Mouse (Mus musculus): Measurements from ENCODE around the gene Ccdc125. TPM values are rescaled to one million over a fixed set of nuclear protein-coding genes. Genes with fewer than 3 reads are reported as not detected.
A peak's percentile ranks its signal among the peaks of the same experiment; 100 is the strongest.
"Not testable (repeated sequence)": the region's sequence is repeated elsewhere in the genome, so short reads cannot be mapped to it uniquely, and the experiment has no call there.

Gene Ccdc125
- polyA plus RNA-seq, 1 experiment from 2014 or later: 7.0 TPM

DNA sequence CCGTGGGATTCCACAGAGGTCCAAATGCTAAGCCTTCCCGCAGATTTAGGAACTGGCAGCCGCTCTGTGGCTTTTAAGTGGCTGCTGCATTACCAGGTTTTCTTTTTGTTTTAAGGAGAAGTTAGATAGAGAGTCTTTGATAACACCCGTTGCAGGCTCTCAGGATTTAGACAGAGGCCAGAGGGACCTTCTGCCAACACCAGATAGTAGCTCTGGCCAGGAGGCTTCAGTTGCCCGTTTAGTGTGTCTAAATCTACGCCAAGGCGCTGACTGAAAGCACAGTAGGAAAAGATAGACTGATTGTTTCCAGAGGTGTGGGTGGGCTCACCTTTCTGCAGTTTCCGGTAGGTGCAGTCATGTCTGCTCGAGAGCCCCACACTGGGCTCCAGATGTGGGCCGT lies 55.7 kb downstream of the Ccdc125 start:
- no peaks in the 10 kb centered on the region for H3K27me3 ChIP-seq (ENCODE audit: insufficient read depth, low read length)
- no peak for DNase-seq
- peak; percentile 75 for TF ChIP-seq EP300 (IDR thresholded peaks at IDR 0.05; ENCODE audit: low read depth)
- no peak for TF ChIP-seq CTCF (IDR thresholded peaks at IDR 0.05; ENCODE audit: low read depth)
- peaks cover 15% of the 10 kb centered on the region for H3K36me3 ChIP-seq (replicated peaks; ENCODE audit: insufficient read depth, low read length)
- H3K4me3 ChIP-seq (ENCODE audit: low read depth, low read length): no peak overlapping the region
- no peaks in the 10 kb centered on the region for H3K9me3 ChIP-seq (ENCODE audit: low read length)
- 0 out of 2 replicates have a peak, but pooled peaks have one; percentile 45 for ATAC-seq
- 58% methylated on average over 10 of the region's 10 CpGs for WGBS (ENCODE audit: insufficient replicate concordance)
- H3K4me1 ChIP-seq (ENCODE audit: insufficient read depth): peaks cover 8% of the 10 kb centered on the region
- H3K27ac ChIP-seq (ENCODE audit: low read depth): no peak overlapping the region
- H3K4me2 ChIP-seq (ENCODE audit: low read depth, low read length): no peak overlapping the region
- H3K9ac ChIP-seq (replicated peaks): no peak overlapping the region

DNA sequence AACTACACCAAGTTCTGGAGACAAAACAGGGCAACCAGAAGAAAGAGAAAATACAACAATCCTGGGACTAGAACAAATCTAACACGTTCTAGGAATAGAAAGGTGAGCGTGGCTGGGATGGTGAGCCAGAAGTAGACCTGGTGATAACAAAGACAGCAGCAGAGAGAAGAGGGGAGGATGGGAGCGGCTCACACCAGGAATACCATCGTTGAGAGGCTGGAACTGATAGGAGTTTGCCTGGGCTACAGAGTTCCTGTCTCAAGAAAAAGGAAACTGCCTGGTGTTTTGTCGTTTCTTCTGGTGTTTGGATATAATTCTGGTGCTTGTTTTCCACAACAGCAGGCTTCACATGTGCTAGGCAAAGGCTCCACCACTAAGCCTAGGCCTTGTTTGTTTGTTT lies 58.6 kb downstream of the Ccdc125 start:
- no peaks in the 10 kb centered on the region for H3K27me3 ChIP-seq (ENCODE audit: insufficient read depth, low read length)
- H3K4me3 ChIP-seq (ENCODE audit: low read depth, low read length): no peak overlapping the region
- H3K9me3 ChIP-seq (ENCODE audit: low read length): no peaks in the 10 kb centered on the region
- DNase-seq: no peak
- TF ChIP-seq EP300 (IDR thresholded peaks at IDR 0.05; ENCODE audit: low read depth) (no peak), CTCF (IDR thresholded peaks at IDR 0.05; ENCODE audit: low read depth) (no peak)
- peaks cover 12% of the 10 kb centered on the region for H3K4me1 ChIP-seq (ENCODE audit: insufficient read depth)
- H3K9ac ChIP-seq (replicated peaks): no peak overlapping the region
- ATAC-seq: no peak
- no peak overlapping the region for H3K4me2 ChIP-seq (ENCODE audit: low read depth, low read length)
- no peak overlapping the region for H3K27ac ChIP-seq (ENCODE audit: low read depth)
- 81% methylated on average over 5 of the region's 5 CpGs for WGBS (ENCODE audit: insufficient replicate concordance)
- peaks cover 11% of the 10 kb centered on the region for H3K36me3 ChIP-seq (replicated peaks; ENCODE audit: insufficient read depth, low read length)

DNA sequence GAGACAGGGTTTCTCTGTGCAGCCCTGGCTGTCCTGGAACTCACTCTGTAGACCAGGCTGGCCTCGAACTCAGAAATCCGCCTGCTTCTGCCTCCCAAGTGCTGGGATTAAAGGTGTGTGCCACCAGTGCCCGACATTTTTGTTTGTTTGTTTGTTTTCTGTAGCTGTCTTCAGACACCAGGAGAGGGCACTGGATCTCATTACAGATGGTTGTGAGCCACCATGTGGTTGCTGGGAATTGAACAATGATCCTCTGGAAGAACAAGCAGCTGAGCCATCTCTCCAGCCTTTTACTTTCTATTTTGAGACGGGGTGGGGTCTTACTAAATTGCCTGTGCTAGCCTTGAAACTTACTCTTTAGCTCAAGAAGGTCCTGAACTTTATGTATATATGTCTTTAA lies 59.0 kb downstream of the Ccdc125 start:
- Histone ChIP-seq H3K4me1 (ENCODE audit: insufficient read depth) (peaks cover 12% of the 10 kb centered on the region), H3K36me3 (replicated peaks; ENCODE audit: insufficient read depth, low read length) (peaks cover 11% of the 10 kb centered on the region)
- WGBS (ENCODE audit: insufficient replicate concordance): 91% methylated on average over 4 of the region's 4 CpGs
- not testable (repeated sequence) for H3K4me3 ChIP-seq (ENCODE audit: low read depth, low read length); H3K9ac ChIP-seq (replicated peaks); DNase-seq; H3K9me3 ChIP-seq (ENCODE audit: low read length); H3K27ac ChIP-seq (ENCODE audit: low read depth); ATAC-seq; H3K4me2 ChIP-seq (ENCODE audit: low read depth, low read length); H3K27me3 ChIP-seq (ENCODE audit: insufficient read depth, low read length)

DNA sequence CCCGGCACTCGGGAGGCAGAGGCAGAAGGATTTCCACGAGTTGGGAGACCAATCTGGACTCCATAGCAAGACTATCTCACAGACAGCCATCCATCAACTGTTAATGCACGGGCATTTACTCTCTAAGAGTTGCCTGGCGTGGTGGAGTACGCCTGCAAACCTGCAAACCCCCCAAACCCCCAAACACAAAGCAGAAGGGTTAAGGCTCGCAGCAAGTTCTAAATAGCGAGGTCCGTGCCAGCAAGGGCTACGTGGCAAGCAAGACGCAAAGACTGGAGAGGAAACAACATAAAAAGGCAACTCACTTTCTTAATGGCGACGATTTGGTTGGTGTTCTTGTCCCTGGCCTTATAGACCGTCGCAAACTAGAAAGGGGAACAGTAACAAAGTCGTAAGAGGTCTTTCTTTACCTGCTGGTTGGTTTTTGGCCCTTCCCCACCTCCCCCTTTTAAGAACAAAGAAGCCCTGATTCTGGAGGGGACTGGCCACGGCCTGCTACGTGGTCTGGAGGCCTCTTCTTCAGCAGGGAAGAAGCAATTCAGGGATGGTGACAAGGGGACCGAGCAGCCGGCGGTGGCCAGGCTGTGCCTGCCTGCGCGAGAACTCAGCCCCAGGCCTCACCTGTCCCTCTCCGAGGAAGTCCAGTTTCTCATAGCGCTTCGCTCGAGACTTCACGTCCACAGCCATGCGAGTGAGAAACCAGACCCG lies 60.8 kb downstream of the Ccdc125 start:
- Histone ChIP-seq H3K4me1 (ENCODE audit: insufficient read depth) (peaks cover 12% of the 10 kb centered on the region), H3K4me2 (ENCODE audit: low read depth, low read length) (peak overlapping the region; percentile 91), H3K27me3 (ENCODE audit: insufficient read depth, low read length) (no peaks in the 10 kb centered on the region), H3K36me3 (replicated peaks; ENCODE audit: insufficient read depth, low read length) (peaks cover 14% of the 10 kb centered on the region), H3K9ac (replicated peaks) (peak overlapping the region; percentile 89), H3K4me3 (ENCODE audit: low read depth, low read length) (peak overlapping the region; percentile 88), H3K27ac (ENCODE audit: low read depth) (peak overlapping the region; percentile 91), H3K9me3 (ENCODE audit: low read length) (no peaks in the 10 kb centered on the region)
- peak; percentile 82 for ATAC-seq
- DNase-seq: no peak
- TF ChIP-seq EP300 (IDR thresholded peaks at IDR 0.05; ENCODE audit: low read depth) (no peak), CTCF (IDR thresholded peaks at IDR 0.05; ENCODE audit: low read depth) (no peak)
- WGBS (ENCODE audit: insufficient replicate concordance): under 1% methylated on average over 30 of the region's 30 CpGs

DNA sequence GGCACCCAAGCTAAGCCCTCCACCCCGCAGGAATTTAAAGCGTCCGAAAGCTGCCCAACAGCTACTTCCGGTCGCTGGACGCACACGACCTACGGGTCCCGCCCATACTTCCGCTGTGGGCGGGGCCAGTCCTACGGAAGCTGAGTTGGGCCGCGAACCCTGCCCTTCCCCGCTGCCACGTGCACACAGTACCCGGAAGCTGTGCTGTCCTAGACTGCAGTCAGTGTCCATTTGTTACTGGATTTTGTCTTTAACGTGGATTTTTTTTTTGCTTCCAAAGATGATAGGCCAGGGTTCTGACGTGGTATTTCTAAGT lies 61.3 kb downstream of the Ccdc125 start, which contains the start of gene Cdk7:
Gene Cdk7, minus strand, starts transcription at position 79 of the 316 bp plus-strand sequence.
- ATAC-seq: peak; percentile 99
- Histone ChIP-seq H3K4me1 (ENCODE audit: insufficient read depth) (peaks cover 12% of the 10 kb centered on the region), H3K36me3 (replicated peaks; ENCODE audit: insufficient read depth, low read length) (peaks cover 15% of the 10 kb centered on the region), H3K9ac (replicated peaks) (peak within 1 kb of the TSS; percentile 89), H3K9me3 (ENCODE audit: low read length) (no peaks in the 10 kb centered on the region), H3K27ac (ENCODE audit: low read depth) (peak within 1 kb of the TSS; percentile 91), H3K4me2 (ENCODE audit: low read depth, low read length) (peak within 1 kb of the TSS; percentile 91), H3K27me3 (ENCODE audit: insufficient read depth, low read length) (no peaks in the 10 kb centered on the region), H3K4me3 (ENCODE audit: low read depth, low read length) (peak within 1 kb of the TSS; percentile 88)
- TF ChIP-seq EP300 (IDR thresholded peaks at IDR 0.05; ENCODE audit: low read depth) (peak; percentile 59; the same call in 1 of the 2 replicates), CTCF (IDR thresholded peaks at IDR 0.05; ENCODE audit: low read depth) (no peak)
- WGBS (ENCODE audit: insufficient replicate concordance): under 1% methylated on average over 19 of the region's 19 CpGs
- DNase-seq: peak; percentile 94

DNA sequence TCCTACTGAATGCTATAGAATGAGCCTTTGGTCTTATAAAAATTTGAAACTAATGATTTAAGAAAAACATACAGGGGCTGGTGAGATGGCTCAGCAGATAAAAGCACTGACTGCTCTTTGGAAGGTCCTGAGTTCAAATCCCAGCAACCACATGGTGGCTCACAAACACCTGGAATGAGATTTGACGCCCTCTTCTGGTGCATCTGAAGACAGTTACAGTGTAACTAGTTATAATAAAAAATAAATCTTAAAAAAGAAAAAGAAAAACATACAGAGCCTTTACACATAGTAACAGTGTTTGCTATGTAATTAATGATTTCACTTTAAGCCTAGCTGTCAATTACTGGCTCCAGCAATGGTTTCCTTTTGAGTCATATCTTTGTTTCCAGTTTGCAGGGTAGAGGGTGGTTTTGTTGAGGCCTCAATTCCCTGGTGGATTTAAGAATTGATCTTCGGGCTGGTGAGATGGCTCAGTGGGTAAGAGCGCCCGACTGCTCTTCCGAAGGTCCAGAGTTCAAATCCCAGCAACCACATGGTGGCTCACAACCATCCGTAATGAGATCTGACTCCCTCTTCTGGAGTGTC lies 62.0 kb downstream of the Ccdc125 start:
- Histone ChIP-seq H3K27ac (ENCODE audit: low read depth) (peak overlapping the region; percentile 83), H3K4me3 (ENCODE audit: low read depth, low read length) (0 out of 2 replicates have a peak overlapping the region, but pooled peaks have one; percentile 88), H3K4me1 (ENCODE audit: insufficient read depth) (peaks cover 12% of the 10 kb centered on the region), H3K36me3 (replicated peaks; ENCODE audit: insufficient read depth, low read length) (peaks cover 16% of the 10 kb centered on the region), H3K4me2 (ENCODE audit: low read depth, low read length) (peak overlapping the region; percentile 91)
- DNase-seq; H3K27me3 ChIP-seq (ENCODE audit: insufficient read depth, low read length); H3K9ac ChIP-seq (replicated peaks); H3K9me3 ChIP-seq (ENCODE audit: low read length); ATAC-seq: not testable (repeated sequence)
- WGBS (ENCODE audit: insufficient replicate concordance): 88% methylated on average over 5 of the region's 6 CpGs

Measured in liver, postnatal 0 days (tissue).